Mouse (Mus musculus): Measurements from ENCODE around the gene Prrt3. TPM values are rescaled to one million over a fixed set of nuclear protein-coding genes. Genes with fewer than 3 reads are reported as not detected.

Prrt3 gene
- 13.1 and 13.5 TPM in 2 replicates for polyA plus RNA-seq (2015; fragmentation: Nextera tagmentation; extraction: Ambion mirVana)

- Histone ChIP-seq H3K4me3 (peak within 1 kb of the TSS; percentile 70), H3K9me3 (no peaks in the 10 kb centered on the region), H3K27me3 (replicated peaks) (no peaks in the 10 kb centered on the region), H3K27ac (peak within 1 kb of the TSS; percentile 73), H3K4me1 (peaks cover 16% of the 10 kb centered on the region), H3K4me2 (peak within 1 kb of the TSS; percentile 70), H3K36me3 (replicated peaks) (no peaks in the 10 kb centered on the region; the same call in 1 of the 2 replicates), H3K9ac (peak within 1 kb of the TSS; percentile 72)
- ATAC-seq (replicated peaks), result peak; percentile 92
- 2% methylated on average over 32 of the region's 32 CpGs for WGBS
Measured at GRCm38 (mm10) chr6:113501388-113502084, at the start of gene Prrt3. TSS of gene Prrt3 (minus strand) at chr6:113501931.

DNA sequence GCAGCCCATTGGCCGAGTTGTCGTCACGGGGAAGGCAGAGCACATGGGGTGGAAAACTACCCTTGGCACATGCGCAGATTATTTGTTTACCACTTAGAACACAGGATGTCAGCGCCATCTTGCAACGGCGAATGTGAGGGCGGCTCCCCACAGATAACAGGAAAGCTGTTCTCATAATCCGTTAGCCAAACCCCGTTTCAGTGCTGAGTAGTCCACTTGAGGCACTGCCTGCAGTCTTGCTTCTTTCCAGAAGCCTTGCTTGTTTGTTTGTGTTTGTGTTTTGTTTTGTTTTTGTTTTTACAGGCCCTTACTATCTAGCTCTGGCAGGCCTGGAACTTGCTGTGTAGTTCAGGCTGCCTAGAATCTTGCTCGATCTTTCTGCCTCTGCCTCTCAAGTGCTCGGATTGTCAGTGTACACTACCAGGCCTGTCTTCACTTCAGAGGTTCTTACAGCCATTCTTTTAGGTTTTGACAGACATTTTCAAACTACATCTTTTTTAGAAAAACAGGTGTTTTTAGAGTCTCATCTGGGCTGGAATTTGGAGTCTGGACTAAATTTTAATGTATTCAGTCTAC lies 42.3 kb upstream of the Prrt3 start:
- Histone ChIP-seq H3K4me1 (no peaks in the 10 kb centered on the region), H3K4me3 (no peak overlapping the region), H3K9ac (no peak overlapping the region), H3K36me3 (replicated peaks) (no peaks in the 10 kb centered on the region), H3K4me2 (no peak overlapping the region), H3K9me3 (no peaks in the 10 kb centered on the region), H3K27me3 (replicated peaks) (no peaks in the 10 kb centered on the region), H3K27ac (no peak overlapping the region)
- ATAC-seq (replicated peaks), result no peak
- WGBS, result 92% methylated on average over 10 of the region's 12 CpGs

DNA sequence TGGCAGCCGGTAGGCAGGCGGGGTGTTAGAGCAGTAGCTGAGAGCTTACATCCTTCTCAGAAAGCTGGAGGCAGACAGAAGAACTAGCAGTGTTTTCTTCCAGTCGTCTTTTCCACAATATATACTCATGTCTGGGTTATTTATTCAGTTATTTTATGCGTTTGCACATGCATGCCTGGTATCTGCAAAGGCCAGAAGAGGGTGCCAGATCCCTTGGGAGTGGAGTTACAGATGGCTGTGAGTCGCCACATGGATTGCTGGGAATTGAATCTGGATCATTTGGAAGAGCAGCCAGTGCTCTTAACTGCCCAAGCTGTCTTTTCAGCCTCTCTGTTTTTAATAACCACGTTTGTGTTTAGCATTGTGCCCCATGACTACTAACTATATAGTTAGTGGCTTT lies 39.9 kb upstream of the Prrt3 start:
- no peak overlapping the region for H3K4me2 ChIP-seq
- no peak overlapping the region for H3K9ac ChIP-seq
- H3K27me3 ChIP-seq (replicated peaks), result no peaks in the 10 kb centered on the region
- H3K27ac ChIP-seq, result no peak overlapping the region
- H3K9me3 ChIP-seq, result no peaks in the 10 kb centered on the region
- H3K36me3 ChIP-seq (replicated peaks), result no peaks in the 10 kb centered on the region
- no peak for ATAC-seq (replicated peaks)
- no peak overlapping the region for H3K4me3 ChIP-seq
- H3K4me1 ChIP-seq, result no peaks in the 10 kb centered on the region
- 89% methylated on average over 6 of the region's 6 CpGs for WGBS

- no peaks in the 10 kb centered on the region for H3K27me3 ChIP-seq (replicated peaks)
- 82% methylated on average over 7 of the region's 7 CpGs for WGBS
- no peaks in the 10 kb centered on the region for H3K9me3 ChIP-seq
- H3K4me2 ChIP-seq, result no peak overlapping the region
- no peak overlapping the region for H3K27ac ChIP-seq
- no peaks in the 10 kb centered on the region for H3K36me3 ChIP-seq (replicated peaks)
- peaks cover 12% of the 10 kb centered on the region for H3K4me1 ChIP-seq
- no peak for ATAC-seq (replicated peaks)
- H3K9ac ChIP-seq, result no peak overlapping the region
- H3K4me3 ChIP-seq, result no peak overlapping the region
Measured at GRCm38 (mm10) chr6:113534886-113535285, 33.2 kb upstream of the Prrt3 start.

GRCm38 (mm10) chr6:113531840-113532404 lies 30.2 kb upstream of the Prrt3 start:
- no peak overlapping the region for H3K27ac ChIP-seq
- WGBS, result 6% methylated on average over 7 of the region's 7 CpGs
- H3K4me2 ChIP-seq, result peak overlapping the region; percentile 66
- peak; percentile 45; the same call in 1 of the 2 replicates for ATAC-seq (replicated peaks)
- H3K9me3 ChIP-seq, result no peaks in the 10 kb centered on the region
- peaks cover 22% of the 10 kb centered on the region for H3K4me1 ChIP-seq
- H3K4me3 ChIP-seq, result peak overlapping the region; percentile 59
- peak overlapping the region; percentile 58; the same call in 1 of the 2 replicates for H3K9ac ChIP-seq
- H3K27me3 ChIP-seq (replicated peaks), result no peaks in the 10 kb centered on the region
- H3K36me3 ChIP-seq (replicated peaks), result no peaks in the 10 kb centered on the region

DNA sequence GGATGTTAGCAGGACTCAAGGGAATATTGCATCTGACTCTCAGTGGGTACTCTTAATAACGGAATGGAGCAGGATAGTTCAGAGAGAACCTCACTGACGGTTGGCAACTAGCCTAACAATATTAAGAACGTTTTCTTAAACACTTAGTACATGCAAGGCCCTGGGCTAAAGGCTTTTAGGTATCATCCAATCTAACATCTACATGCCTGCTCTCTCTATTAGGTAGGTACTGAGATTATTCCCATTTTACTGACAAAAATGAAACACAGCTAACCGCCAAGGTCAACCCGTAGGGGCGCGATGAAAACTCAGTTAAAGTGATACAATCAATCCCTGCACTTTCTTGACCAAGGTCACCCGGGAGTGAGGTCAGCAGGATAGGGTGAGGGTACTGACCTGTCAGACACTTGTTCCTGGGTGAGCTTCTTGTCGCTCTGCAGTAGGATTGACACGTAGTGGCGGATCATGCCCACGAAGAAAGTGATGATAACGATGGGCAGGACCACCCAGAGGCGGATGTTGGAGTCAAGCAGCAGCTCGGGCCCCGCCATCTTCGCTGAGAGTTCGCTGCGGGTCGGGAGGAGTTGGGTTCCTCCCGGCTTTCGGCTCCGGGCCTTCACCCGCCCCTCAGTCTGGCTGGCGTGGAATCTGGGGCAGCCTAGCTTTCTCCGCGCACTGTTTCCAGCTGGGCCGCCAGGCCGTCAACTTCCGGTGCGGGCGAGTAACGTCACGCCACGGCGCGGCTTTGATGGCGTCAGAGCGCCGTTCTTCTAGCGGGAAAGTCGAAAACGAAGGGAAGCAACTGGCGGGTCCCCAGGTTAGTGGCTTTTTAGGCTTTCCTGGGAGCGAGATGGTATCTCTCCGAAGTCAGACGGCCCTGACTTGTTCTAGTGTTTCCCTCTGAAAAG lies 29.5 kb upstream of the Prrt3 start, which contains the start of the genes Emc3 and Fancd2:
Emc3 (minus strand) TSS at position 721 of the 908 bp plus-strand sequence.
Fancd2 (plus strand) TSS at position 751 of the 908 bp plus-strand sequence.
- ATAC-seq (replicated peaks), result peak; percentile 94
- Histone ChIP-seq H3K27ac (peak within 1 kb of the TSS; percentile 75), H3K27me3 (replicated peaks) (no peaks in the 10 kb centered on the region), H3K4me2 (peak within 1 kb of the TSS; percentile 66), H3K4me3 (peak within 1 kb of the TSS; percentile 59), H3K9ac (peak within 1 kb of the TSS; percentile 58), H3K36me3 (replicated peaks) (0 out of 2 replicates have a peak, but pooled peaks cover 1% of the 10 kb centered on the region), H3K9me3 (no peaks in the 10 kb centered on the region), H3K4me1 (peaks cover 22% of the 10 kb centered on the region)
- WGBS, result 1% methylated on average over 47 of the region's 47 CpGs

GRCm38 (mm10) chr6:113523420-113523819 lies 21.7 kb upstream of the Prrt3 start:
- H3K27me3 ChIP-seq (replicated peaks), result no peaks in the 10 kb centered on the region
- H3K4me2 ChIP-seq, result no peak overlapping the region
- H3K4me3 ChIP-seq, result no peak overlapping the region
- peaks cover 28% of the 10 kb centered on the region for H3K36me3 ChIP-seq (replicated peaks)
- no peaks in the 10 kb centered on the region for H3K9me3 ChIP-seq
- no peak overlapping the region for H3K9ac ChIP-seq
- no peaks in the 10 kb centered on the region for H3K4me1 ChIP-seq
- 93% methylated on average over 8 of the region's 8 CpGs for WGBS
- H3K27ac ChIP-seq, result no peak overlapping the region
- no peak for ATAC-seq (replicated peaks)

DNA sequence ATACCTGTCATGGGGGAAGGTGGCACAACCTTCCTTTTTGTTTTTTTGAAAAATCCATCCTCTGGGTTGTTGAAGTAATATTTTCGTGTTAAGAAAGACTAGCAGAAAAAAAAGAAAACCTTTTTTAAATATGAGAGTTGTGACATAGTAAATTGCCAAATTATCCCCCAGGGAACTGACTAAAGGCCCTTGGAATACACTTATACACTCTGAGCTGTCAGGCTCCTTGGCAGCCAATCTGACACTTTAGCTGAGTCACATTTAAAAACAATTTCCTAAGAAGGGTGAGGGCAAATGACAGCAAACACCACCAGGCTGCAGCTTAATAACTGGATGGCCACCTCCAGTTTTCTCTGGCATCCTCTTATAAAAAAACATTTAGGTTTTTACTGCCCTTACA lies 20.6 kb upstream of the Prrt3 start:
- Histone ChIP-seq H3K9ac (no peak overlapping the region), H3K27me3 (replicated peaks) (no peaks in the 10 kb centered on the region), H3K27ac (no peak overlapping the region), H3K4me3 (no peak overlapping the region), H3K4me2 (no peak overlapping the region), H3K36me3 (replicated peaks) (peaks cover 39% of the 10 kb centered on the region), H3K4me1 (no peaks in the 10 kb centered on the region), H3K9me3 (no peaks in the 10 kb centered on the region)
- no peak for ATAC-seq (replicated peaks)
- WGBS, result 89% methylated on average over 1 of the region's 1 CpGs

- no peak overlapping the region for H3K4me2 ChIP-seq
- 96% methylated on average over 8 of the region's 8 CpGs for WGBS
- H3K27me3 ChIP-seq (replicated peaks), result no peaks in the 10 kb centered on the region
- H3K4me3 ChIP-seq, result no peak overlapping the region
- H3K9ac ChIP-seq, result no peak overlapping the region
- H3K27ac ChIP-seq, result no peak overlapping the region
- no peak for ATAC-seq (replicated peaks)
- H3K36me3 ChIP-seq (replicated peaks), result peaks cover 69% of the 10 kb centered on the region
- H3K4me1 ChIP-seq, result no peaks in the 10 kb centered on the region
- H3K9me3 ChIP-seq, result no peaks in the 10 kb centered on the region
Measured at GRCm38 (mm10) chr6:113517434-113518080, 15.8 kb upstream of the Prrt3 start.

- 97% methylated on average over 3 of the region's 3 CpGs for WGBS
- no peak overlapping the region for H3K9ac ChIP-seq
- no peak for ATAC-seq (replicated peaks)
Measured at GRCm38 (mm10) chr6:113514600-113514999, 12.9 kb upstream of the Prrt3 start.

DNA sequence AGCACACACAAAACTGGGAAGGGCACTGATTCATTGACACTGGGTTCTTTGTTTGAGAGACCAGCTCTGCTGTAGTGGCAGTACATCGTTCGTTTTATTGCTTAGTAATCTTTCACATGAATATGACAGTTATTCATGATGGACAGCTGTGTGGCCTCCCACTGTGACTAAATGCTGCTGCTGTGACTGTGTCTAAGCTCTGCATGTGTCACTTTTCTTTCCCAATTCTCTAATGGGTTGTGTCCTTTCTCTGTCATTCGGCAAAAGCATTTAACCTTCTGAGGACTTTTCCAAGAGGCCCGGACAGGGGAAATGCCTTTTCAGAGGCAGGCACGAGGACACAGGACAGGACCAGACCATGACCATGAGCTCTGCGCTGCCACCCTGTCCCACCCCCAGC lies 12.2 kb upstream of the Prrt3 start:
- 95% methylated on average over 6 of the region's 6 CpGs for WGBS
- no peak for ATAC-seq (replicated peaks)

More at GRCm38 (mm10) chr6:113514600-113514999, 12.9 kb upstream of the Prrt3 start:
- Histone ChIP-seq H3K4me3 (no peak overlapping the region), H3K4me1 (no peaks in the 10 kb centered on the region), H3K27me3 (replicated peaks) (no peaks in the 10 kb centered on the region), H3K27ac (no peak overlapping the region), H3K36me3 (replicated peaks) (peaks cover 51% of the 10 kb centered on the region), H3K4me2 (no peak overlapping the region), H3K9me3 (no peaks in the 10 kb centered on the region)

More for the DNA sequence above, 12.2 kb upstream of the Prrt3 start:
- Histone ChIP-seq H3K27me3 (replicated peaks) (no peaks in the 10 kb centered on the region), H3K9me3 (no peaks in the 10 kb centered on the region), H3K4me2 (no peak overlapping the region), H3K4me1 (no peaks in the 10 kb centered on the region), H3K4me3 (no peak overlapping the region), H3K27ac (no peak overlapping the region), H3K9ac (no peak overlapping the region), H3K36me3 (replicated peaks) (peaks cover 45% of the 10 kb centered on the region)

Measured in midbrain, embryonic 15.5 days (tissue).